Mouse (Mus musculus) adrenal gland, postnatal 25 days (tissue): ENCODE measurements around the gene Prkce. TPM values are rescaled to one million over a fixed set of nuclear protein-coding genes. Genes with fewer than 3 reads are reported as not detected.

Experiments used
- DNase-seq: peaks from one replicate; pipeline ENCODE4 v3.0.0; 2021; ENCODE audit warnings: mixed read lengths
- total RNA-seq: library from RNA; stranded (reverse); gene quantifications from 2 replicates; pipeline ENCODE4 v1.2.3, GENCODE M21; 2021

The Prkce gene
- total RNA-seq, 1 experiment from 2014 or later, result 25.8 TPM

- DNase-seq, result no peak
Observed at GRCm38 (mm10) chr17:86176722-86177121, 9.1 kb downstream of the Prkce start.

DNA sequence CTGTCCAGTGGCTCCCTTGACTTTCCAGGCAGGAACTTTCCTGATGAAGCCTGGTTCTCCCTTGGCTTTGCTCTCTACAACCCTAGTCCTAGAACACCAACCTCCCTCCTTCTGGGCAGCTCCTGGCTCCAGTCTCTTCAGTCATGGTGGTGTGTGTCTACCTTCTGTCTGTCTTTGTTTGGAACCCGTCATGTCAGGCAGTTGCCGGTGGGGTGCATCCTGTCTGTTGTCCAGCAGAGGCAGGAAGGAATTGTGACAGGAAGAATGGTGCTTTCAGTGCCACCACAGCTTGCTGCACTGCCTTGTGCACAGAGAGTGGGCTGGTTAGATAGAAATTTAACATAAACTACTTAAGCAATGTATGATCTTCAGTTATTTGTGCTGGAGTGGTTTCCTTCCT lies 16.2 kb downstream of the Prkce start:
- no peak for DNase-seq

- no peak for DNase-seq
Observed at GRCm38 (mm10) chr17:86184552-86185209, 17.1 kb downstream of the Prkce start.

GRCm38 (mm10) chr17:86185584-86185983 lies 18.0 kb downstream of the Prkce start:
- DNase-seq, result no peak

- no peak for DNase-seq
Observed at GRCm38 (mm10) chr17:86187777-86188176, 20.2 kb downstream of the Prkce start.

GRCm38 (mm10) chr17:86193979-86194378 lies 26.4 kb downstream of the Prkce start:
- no peak for DNase-seq

DNA sequence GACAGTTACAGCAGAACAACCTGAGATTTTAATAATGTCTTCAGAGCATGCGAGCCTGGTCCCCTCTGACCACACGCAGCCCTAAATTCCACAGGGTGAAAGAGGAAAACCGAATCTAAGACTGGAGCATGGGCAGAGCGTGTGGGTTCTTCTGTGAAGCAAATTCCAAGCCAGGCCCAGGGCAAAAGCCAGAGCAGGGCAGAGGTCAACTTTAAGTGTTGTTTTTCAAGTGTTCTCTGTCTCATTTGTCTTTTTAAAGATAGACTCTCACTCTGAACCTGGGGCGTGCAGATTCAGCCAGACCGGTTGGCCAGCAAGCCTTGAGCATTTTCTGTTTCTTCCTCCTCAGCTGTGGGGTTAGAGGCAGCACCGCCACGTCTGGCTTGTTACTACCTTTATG lies 27.3 kb downstream of the Prkce start:
- no peak for DNase-seq

DNA sequence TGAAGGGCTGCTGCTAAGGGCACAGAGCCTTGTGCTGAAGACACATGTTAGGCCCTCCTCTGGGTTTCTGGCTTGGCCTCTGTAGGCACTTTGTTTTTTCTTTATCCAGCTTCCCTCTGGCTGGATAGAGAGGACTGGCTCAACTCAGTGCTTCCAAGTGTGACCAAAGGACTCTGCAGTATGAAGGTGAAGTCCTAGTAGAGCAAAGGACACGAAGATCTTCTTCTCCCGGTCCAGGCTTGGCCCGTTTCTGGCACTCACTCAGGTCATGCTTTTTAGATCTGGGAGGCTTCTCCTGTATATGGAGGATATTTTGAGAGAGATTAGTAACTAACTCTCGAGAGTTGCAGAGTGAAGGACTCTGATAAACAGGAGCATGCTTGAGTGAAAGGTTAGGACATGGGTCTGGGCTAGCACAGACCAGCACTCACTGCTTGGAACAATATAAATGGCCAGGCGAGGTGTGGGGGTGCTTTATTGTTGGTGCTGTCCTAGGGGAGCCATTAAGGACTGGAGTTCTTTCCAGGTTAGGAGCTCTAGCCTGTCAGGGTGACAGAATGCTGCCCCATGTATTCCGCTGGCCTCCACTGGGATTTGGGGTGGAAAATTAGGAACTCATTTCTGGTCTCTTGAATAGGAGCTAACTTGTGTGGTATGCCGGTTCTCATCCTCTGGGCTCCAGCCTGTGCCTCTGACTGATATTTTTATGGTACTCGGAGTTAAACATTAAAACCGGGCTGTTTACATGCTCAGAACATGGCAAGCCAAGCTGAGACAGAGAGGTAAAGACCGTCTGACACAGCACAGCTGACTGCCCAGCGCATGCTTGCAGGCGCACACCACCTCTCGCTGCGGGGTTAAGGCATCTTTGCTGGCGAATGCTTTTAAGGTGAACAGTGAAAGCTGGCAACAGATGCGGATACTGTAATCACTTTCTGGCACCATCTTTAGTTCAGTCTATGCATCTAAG lies 31.2 kb downstream of the Prkce start:
- DNase-seq, result no peak

- DNase-seq, result peak; percentile 28
Observed at GRCm38 (mm10) chr17:86201981-86202380, 34.4 kb downstream of the Prkce start.

- no peak for DNase-seq
Observed at GRCm38 (mm10) chr17:86202972-86203371, 35.4 kb downstream of the Prkce start.

- peak; percentile 21 for DNase-seq
Observed at GRCm38 (mm10) chr17:86203531-86204450, 36.2 kb downstream of the Prkce start.

- no peak for DNase-seq
Observed at GRCm38 (mm10) chr17:86206289-86206688, 38.7 kb downstream of the Prkce start.

- DNase-seq, result no peak
Observed at GRCm38 (mm10) chr17:86208057-86208820, 40.7 kb downstream of the Prkce start.

GRCm38 (mm10) chr17:86208821-86209186 lies 41.2 kb downstream of the Prkce start:
- DNase-seq, result no peak

DNA sequence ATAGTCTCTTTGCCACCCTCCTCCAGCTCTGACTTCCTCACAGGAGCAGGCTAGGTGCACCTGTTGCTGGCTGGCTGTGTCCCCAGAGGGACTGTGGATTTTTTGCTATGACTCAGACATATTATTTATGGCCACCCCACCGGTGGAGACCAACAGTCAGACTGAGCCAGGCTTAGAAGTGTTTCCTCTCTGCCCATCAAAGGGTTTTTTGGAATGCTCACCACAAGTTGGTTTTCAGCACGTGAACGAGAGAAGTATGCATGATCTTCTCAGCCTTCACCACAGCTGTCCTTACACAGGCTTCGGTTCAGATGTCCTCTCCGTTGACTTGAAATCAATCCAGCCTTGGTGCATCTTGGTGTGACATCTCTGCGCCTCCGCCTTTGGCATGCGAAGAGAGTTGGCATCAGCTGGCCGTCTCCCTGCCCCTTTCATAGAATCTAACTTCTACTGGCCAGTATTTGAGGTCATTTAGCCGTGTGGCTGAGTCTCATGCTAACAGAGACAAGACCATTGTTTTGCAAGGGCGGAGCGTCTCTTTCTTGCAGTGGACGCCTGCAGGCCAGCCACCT lies 42.2 kb downstream of the Prkce start:
- DNase-seq, result no peak

DNA sequence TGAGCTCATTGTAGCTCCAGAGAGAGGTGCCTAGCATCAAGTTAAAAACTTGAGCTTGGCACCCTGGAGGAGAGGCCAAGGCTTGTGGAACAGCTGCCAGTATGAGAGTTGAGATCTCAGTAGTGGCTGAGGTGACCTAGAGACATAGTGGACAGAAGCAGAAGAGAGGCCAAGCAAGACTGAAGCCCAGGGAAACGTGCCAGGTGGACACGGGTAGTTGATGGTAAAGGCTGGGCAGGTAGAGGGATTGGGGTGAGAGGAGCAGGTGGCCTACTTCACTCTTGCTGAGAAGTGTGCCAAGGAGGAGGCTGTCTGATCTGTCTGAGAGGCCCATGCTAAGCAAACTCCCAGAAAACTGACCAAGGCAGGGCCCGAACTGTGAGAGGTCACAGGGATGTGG lies 44.6 kb downstream of the Prkce start:
- no peak for DNase-seq

DNA sequence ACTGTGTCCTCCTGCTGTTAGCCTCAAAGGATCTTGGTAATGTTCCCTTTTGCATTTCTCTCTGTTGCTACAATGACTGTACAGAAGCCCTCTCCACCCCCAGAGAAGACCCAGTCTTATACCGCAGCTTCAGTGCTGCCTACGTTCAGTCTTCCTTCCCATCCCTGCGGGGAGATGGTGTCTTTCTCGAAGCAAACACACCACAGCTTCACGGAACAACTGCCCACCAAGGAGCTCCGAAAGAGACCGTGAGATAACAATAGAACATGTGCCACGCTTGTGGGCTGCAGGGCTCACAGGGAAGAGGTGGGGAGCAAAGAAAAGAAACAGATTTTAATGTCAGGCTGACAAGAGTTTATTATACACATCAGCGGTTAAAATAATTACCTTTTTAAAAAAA lies 46.7 kb downstream of the Prkce start:
- DNase-seq, result no peak

DNA sequence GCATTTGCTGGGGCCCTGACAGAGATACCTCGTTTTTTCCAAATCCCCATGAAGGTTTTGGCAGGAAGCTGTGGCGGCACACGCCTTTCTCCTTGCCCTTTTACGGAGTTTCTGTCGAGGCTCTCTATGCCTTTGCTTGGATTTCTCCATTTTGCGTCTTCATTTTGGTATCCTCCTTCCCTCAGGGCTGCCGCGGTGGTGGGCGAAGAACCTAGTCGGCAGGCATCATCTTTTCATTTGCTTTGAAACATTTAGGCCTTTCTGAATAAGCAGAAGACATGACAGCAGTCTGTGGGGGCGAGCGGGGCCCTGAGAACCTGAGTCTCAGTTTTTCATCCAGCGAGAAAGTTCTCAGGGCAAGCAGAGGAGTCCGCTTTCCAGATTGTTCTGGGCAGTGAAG lies 47.2 kb downstream of the Prkce start:
- no peak for DNase-seq

- DNase-seq, result peak; percentile 67
Observed at GRCm38 (mm10) chr17:86215771-86216170, 48.2 kb downstream of the Prkce start.

- no peak for DNase-seq
Observed at GRCm38 (mm10) chr17:86217468-86217867, 49.9 kb downstream of the Prkce start.

DNA sequence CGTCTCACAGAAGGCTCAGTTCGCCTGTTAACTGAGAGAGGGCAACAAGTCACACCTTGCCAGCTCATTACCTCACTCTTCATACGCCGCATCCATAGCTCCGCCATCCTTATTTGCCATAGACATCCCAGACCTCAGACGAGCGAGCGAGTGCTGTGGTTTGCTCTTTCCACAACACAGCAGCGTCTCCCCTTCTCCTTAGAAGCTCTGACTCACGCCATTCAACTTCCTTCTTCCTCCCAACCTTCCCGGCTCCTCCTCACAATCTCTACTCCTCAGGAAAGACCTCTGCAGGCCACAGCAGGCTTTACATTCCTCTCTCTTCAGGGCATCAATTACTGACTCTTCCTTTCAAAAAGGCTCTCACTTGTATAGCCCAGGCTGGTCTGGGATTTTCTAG lies 51.0 kb downstream of the Prkce start:
- DNase-seq, result no peak
